Mouse (Mus musculus) cerebellum, adult 11 months (tissue): ENCODE results near the gene Mterf4.
A peak's percentile ranks its signal among the peaks of the same experiment; 100 is the strongest.
"Not testable (repeated sequence)": the region's sequence is repeated elsewhere in the genome, so short reads cannot be mapped to it uniquely, and the experiment has no call there.

Source experiments
- DNase-seq: peaks from one replicate; pipeline ENCODE4 v3.0.0; 2022

Mterf4 gene

DNA sequence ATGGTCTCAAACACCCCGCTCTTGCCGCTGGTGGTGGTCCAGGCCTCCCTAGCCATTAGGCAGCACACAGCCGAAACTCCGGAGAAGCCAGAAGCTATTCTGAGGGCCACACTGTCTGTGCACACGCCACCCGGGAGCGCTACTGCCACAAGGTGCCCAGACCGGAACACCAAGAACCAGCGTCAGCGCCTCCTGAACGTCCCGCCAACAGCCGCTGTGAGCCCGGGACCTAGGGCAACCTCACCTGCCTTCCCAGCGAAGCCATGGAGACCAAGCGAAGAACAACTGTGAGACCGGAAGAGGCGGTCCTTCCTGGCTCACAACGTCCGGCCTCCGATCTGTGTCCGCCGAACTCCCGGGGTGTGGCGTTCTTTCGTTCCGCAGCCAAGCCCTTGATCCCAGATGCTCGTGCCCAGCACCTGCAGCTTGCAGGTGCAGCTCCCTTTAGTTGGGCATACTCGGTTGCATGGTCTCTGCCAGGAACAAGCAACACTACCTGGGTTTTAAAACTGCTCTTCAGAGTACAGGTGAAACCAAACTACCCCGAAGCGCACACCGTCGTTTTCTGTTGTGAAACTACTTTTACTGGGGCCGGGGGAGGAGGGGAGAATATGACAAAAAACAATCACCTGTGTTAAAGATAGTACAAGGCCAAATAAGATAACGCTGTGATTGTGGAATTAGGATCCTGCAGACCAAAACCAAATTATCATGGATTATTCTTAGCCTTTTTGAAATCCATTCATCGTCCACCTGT lies at the start of gene Mterf4:
Gene Mterf4 (minus strand): TSS at position 335 of the 757 bp plus-strand sequence.
- DNase-seq, result peak; percentile 79

DNA sequence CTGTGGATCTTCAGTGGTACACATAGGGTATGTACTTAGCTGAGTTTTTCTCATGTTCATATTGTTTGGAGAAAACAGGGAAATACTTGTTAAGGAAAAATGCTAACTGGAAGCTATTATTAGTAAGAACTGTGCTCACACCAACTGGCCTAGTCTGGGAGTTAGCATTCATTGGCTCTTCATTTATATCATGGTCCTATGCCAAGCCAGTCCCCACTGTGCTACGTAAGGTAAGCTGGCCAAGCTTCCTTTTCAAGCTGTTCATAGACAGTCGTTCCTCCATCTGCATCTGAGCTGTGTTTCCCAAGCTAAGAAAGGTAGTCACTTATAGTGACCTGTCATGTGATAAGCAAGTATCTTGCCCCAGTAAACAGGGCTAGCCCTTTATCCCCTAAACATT lies 47.0 kb upstream of the Mterf4 start:
- peak; percentile 46 for DNase-seq

DNA sequence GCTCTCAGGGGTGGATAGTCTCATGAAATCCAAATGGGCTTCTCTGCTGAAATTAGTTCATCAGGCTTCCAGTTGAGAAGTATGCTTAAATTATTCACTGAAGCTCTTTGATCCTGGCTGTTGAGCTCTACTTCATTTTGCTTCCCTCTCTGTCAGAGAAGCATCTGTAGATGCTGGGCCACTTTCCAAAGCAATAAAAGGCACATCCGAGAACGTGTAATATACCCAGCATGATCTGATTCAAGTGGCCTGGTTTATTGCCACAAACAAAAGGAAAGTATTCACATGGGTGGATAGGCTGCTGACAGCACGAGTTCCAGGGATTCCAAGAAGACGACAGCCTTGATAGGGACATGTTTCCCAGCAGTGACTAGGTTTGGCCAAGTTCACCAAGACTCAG lies 44.0 kb upstream of the Mterf4 start:
- no peak for DNase-seq

DNA sequence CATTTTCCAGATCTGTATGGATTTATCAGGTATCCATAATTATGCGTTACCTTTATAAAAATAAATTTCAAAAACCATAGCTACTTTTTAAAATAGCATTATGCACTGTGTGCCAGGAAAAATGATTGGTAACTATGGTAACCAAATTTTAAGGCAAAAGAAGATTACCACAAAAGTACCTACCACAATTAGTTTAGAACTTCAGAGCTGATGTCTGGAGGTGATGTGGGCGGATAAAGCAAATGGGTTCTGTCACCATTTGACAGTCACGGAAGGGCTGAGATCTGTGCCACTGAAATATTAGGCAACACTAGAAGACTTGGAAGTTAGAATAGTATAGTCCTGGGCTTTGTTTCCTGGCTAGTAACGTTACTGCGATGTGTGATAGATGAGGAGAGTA lies 41.5 kb upstream of the Mterf4 start:
- no peak for DNase-seq

DNA sequence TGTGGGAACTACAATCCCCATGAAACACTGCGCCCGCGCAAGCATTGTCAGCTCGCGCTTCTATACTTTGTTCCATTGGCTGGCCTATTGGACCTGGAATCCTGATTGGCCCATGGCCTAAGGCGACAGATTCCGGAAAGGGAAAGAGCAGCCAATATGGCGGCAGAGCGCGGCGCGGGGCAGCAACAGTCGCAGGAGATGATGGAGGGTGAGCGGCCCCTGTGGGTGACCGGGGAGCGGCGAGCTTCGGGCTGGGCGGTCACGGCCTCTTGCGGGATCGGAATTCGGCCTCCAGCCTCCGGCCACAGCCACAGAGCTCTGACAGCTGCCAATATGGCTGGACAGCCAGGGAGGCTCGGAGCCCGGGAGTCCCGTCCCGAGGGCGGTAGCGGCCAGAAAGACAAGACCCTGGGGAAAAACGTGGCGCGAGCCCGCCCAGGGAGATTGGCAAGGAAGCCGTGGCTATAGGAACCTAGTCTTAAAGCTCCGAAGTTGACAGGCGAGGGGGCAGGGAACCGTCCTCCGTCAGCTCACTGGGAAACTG lies 37.9 kb upstream of the Mterf4 start:
- DNase-seq, result peak; percentile 90

DNA sequence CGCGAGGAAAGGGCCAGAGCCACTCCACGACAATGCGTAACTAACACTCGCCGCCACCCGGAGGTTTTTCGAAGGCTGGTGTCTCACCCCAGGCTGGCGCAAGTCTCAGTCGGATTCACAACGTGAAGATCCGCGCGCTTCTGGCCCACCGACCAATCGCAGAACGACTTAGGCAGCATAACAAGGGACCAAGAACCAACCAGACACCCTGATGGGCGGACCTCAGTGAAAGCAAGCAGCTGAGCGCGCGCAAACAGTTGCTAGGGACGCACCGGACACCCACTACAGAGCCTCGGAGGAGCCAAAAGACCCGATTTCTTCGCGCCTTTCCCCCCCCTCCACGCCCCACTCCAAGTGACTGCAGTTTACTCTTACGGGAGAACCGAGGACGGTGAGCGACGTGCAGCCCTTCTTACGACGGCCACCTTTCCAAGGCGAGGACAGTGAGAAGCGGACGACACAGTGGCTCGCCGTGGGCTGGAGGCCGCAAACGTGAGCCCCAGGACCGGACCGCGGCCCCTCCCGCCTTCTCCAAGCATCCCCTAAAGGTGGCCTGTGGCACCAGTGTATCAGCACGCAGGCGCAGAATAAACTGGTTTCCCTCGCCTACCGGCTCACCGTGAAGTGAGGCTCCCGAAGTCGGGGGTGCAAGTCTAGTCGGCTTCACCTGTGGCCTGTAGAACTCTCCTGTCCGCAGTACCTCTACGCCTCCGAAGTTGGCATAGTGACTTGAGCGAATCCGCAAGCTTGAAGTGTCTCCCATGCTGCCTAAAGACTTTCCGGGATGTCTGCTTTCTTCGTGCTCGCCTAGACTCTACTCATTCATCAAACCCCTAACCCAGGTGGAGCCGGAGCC lies 37.2 kb upstream of the Mterf4 start, which contains the start of the genes Ppp1r7 and Pask:
Gene Ppp1r7 (plus strand): TSS at position 207 of the 856 bp plus-strand sequence.
Gene Pask (minus strand): TSS at position 835 of the 856 bp plus-strand sequence.
- peak; percentile 90 for DNase-seq

DNA sequence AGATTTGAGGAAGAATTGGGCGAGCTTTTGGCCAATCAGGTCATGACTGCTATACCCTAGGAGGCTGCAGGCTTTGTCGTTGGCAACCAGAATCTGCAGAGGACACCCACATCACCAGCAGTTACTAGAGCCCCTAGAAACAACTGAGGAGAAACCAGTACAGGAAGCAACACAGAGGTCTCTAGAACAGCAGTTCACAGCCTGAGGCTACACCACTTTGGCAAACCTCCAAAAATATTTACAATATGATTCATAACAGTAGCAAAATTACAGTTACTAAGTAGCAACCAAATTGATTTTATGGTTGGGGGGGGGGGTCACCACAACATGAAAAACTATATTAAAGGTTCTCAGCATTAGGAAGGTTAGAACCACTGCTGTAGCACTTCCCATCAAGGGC lies 28.9 kb upstream of the Mterf4 start:
- DNase-seq, result no peak

DNA sequence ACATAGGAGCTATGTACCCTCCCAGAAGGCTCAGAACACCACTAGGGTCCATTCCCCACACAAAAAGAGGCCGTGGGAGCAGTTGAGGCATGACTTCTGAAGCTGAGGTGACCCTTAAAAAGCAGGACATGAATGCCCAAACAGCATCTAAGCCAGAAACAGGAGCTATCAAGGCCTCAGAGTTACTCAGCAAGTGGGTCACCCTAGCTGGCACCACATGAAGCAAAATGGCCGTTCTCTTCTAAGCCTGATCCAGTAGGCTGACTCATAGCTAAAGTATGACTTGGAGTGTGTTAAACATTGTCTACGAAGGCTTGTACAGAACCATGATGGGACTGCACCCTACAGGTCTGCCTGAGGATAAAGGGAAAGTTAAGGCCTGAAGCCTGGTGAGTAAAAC lies 20.7 kb upstream of the Mterf4 start:
- no peak for DNase-seq

DNA sequence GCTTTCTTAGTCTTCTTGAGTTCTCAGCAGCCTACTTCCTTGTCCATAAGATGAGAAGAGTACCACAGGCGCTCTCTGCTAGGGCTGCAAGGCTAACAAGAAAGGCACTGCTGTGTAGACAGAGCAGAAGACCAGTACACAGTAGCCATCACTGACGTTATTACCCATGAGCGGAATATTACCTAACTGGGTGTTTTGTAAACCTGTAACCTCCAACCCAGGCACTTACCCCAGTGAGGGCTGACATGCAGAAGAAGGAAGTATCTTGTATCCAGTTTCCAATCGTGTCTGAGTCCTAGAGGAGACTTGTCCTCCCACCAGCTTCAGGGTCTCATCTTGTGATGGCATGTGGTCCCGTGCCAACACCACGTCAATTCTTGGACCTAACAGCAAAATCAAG lies 18.3 kb upstream of the Mterf4 start:
- no peak for DNase-seq

DNA sequence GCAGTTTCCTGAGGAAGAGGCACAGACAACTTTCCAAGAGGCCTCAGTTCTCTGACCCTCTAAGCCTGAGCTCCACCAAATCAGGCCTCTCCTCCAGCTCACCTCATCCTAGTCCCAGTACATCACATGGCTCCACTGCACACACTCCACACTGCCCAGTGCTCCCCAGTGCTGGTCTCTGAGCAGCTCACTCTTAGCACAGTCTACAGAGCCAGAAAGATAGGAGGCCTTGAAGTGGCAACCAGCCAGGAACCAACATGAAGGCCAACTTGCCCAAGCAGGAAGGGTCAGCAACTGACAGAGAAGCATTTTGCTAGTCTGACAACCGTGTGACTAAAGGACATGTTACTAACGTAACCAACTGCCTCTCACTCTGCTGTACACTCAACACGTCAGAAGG lies 5.1 kb downstream of the Mterf4 start:
- DNase-seq, result no peak

DNA sequence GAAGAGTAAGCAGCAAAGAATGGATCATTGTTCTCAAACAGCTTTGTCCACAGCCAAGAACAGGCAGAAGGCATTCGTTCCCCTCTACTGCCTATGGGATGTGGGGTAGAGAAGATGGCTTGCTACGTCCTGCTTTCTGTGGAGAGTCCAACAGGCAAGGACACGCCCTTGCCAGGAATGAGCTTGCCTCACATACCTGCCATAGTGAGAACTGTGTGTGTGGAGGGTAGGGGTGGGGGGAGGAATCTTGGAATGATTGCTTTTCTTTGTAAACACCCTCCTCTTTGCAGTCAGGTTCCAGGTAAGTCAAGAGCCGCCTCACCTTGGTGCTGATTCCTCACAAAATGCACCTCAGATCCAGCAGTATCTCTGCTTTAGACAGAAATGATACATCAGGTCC lies 5.9 kb downstream of the Mterf4 start:
- DNase-seq, result no peak

DNA sequence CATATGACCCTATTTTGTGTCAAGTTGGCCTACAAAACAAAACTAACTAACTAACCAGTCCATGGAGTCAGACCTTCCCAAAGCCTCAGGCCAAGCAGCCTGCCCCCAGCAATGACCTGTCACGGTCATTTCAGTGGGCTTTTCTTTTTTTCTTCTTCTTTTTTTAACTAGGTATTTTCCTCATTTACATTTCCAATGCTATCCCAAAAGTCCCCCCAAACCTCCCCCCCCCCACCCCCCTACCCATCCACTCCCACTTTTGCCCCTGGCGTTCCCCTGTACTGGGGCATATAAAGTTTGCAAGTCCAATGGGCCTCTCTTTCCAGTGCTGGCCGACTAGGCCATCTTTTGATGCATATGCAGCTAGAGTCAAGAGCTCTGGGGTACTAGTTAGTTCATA lies 11.2 kb downstream of the Mterf4 start:
- DNase-seq, result not testable (repeated sequence)

DNA sequence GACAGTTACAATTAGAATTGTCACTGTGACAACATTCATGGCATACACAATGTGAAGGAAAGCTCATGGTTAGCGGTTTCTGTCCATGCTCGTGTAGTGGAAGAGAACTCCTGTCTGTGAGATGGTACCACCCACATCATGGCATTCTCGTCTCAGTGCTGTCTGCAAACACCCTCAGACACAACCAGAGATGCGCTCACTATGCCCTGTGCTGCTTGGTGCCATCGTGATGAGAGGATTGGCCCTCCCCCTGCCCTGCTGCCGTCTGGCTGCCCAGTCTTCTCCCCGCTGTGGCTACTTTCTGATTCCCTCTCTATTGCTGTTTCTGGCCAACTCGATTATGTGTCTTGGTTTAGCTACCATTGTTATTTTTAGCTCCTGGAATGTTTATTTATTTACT lies 13.7 kb downstream of the Mterf4 start:
- DNase-seq, result no peak

DNA sequence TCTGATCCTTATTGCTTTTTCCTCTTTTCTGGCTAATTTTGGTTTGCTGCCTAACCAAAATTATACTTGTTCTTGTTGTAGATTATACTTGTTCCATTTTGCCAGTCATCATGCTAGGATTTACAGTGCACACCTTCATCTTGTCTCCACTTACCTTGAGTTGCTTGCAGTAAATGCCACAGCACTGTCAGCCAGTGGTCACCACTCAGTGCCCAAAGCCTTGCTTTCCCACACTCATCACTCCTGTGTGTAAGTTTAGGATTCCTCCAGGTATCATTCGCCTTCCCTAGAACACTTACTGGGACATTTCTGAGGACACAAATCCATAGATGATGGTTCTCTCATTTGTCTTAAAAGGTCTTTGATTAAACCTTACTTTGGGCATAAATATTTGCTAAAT lies 14.1 kb downstream of the Mterf4 start:
- DNase-seq, result no peak

DNA sequence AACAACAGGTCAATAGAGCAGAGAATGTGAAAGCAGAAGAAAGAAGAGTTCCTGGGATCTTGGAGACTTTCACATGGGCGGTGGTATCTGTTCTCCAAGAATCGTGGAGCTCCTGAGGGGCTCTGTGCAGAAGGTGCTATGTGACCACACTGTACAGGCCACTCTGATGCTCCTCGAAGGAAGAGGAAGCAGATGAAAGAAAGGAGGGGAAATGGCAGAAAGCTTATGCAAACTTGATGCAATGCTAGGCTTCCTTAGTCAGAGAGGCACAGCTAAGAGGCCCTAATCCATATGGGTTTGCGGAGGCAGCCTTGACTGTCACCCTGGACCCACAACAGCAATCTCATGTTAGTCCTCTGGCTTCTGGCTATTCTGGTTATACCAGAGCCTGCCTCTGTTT lies 14.8 kb downstream of the Mterf4 start:
- no peak for DNase-seq

DNA sequence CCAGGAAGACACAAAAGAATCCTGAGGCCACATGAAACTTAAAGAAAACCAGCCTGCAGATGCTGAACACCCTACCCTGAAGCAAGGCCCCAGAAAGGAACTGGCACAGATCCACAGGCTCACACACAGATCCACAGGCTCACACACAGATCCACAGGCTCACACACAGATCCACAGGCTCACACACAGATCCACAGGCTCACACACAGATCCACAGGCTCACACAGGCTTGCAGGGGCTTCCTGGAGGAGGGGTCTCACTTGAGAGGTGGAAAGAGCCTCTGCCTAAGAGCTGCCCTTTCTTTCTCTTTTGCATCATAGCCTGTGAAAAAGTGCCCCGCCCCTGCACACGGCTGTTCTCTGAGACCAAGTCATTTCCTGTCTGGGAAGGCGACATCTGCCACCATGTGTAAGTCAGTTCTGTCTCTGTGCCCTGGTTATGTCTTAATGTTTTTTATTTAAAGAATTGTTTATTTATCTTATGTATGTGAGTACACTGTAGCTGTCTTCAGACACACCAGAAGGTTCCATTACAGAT lies 16.0 kb downstream of the Mterf4 start:
- no peak for DNase-seq

DNA sequence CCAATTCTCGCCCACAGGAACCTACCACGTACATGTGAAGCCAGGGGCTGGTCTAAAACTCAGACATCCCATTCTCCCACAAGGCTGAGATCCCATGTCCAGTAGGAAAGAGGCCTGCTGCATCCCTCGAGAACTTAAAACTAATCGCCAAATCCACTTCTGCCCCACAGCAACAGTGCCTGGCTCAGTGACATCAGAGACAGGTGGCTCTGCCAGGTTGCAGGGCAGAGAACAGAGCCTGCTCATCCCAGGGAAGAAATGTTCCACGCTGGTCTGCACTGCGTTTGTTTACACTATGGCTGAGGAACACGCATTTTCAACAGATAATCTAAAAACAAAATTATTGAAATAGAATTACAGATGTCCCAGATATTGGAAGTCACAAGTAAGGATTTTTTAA lies 28.7 kb downstream of the Mterf4 start:
- DNase-seq, result no peak

DNA sequence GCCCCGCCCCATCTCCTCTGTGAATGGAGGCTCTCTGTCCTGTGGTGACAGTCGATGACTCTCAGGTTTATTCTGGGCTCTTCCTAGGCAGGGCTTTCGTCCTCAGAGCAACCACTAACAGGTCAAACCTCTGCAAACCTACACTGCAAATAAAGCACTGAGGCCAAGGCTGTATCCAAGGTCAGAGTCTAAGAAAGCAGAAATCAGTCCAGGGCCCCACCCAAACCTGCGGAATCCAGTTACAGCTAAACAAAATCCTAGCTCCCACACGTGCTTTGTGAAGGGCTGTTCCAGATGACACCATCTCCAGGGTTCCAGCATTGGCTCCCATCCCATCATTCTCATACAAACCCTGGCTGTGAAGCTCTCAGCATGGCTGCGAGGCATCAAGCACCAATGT lies 30.2 kb downstream of the Mterf4 start:
- DNase-seq, result no peak

DNA sequence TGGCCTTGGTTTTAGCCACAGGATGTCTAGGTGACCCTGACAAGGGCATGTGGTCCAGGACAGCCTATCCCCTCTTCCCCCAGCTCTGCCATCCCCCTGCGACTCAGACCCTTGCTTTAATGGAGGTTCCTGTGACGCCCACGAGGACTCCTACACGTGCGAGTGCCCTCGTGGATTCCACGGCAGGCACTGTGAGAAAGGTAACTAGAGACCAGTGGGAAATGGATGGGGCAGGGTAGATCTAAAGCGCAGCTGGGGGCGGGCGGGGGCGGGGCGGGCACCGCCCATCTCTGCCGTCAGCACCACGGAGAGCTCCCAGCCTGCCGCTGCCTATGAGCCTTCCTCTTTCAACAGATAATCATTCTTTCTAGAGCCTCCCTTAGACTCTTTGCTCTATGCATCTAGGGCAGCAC lies 33.3 kb downstream of the Mterf4 start:
- no peak for DNase-seq

DNA sequence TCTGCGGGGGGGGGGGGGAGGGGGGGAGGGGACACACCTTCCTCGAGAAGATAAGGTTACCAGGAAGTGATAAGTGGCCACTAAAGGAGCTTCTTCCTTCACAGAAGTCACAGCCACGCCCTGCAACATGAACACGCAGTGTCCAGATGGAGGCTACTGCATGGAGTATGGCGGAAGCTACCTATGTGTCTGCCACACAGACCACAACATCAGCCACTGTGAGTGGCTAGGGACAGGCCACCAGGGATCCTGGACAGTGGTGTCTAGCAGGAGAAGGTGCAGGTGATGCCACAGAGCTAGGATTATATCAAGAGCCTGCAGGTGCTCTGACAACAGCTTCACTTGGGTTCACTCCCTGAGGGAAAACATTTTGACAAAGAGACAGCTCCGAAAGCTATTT lies 34.0 kb downstream of the Mterf4 start:
- DNase-seq, result no peak

DNA sequence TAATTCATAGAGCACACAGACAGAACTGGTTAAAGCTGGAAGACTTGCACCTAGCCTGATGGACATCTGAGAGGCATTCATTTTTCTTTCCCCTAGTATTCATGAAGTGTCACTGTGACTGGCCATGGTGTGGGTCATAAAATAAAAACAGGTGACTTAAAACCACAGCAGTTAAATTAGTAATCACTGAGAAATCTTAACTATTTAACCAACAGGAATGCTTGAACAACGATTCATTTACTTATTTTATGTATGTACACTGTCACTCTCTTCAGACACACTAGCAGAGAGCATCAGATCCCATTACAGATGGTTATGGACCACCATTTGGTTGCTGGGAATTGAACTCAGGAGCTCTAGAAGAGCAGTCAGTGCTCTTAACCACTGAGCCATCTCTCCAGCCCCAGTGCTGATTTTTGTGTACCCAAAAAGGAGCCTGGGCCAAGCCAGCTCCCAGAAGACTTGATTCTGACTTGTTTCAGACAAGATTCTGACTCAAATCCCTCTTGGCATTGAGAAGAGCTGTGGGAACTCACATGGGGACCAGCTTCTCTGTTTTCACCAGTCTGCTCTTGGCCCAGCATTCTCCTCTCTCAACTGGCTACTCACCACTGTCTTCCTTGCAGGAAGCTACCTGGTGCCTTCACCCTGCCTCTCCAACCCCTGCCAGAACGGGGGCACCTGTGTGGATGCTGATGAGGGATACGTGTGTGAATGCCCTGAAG lies 35.0 kb downstream of the Mterf4 start:
- DNase-seq, result no peak

DNA sequence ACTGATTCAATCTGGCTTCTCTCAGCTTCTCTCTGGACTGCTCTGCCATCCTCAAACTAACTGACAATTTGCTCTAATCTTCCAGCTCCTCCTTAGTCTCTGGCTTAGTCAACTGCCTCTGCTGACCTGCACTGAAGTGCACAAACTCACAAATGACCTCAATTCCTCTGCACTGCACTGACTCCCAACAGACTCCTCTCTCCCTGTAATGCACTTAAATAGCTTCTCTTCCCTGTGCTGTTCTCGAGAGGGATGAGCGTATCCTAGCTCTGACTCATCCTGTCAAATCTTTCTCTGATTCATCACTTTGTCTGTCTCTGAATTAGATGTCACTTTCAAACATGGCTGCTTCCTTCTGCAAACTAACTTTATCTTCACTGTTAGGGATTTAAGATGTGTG lies 37.5 kb downstream of the Mterf4 start:
- DNase-seq, result no peak

DNA sequence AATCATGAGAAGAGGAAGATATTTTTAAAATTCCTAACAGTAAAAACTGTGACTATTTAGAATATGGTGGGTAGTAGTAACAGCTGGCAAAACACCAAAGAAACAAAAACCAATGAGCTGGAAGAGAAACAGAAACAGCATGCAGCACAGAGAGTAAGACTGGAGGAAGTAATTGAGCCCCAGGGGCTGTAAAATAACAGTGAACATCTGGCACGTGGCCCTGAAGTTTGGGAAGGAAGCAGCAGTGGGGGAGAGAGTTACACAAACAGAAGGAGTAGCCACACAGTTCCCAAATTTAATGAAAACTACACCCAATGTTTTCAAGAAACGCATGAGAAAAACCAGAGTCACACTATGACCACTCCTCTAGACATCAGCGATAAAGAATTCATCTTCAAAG lies 38.5 kb downstream of the Mterf4 start:
- DNase-seq, result no peak
